Mouse (Mus musculus) hindbrain, embryonic 12.5 days (tissue): ENCODE measurements around the gene Inpp5e. TPM values are rescaled to one million over a fixed set of nuclear protein-coding genes. Genes with fewer than 3 reads are reported as not detected.

Source experiments
- ATAC-seq: fragments of 200-750 bp; cut with Nextera tagmentation; 2 replicates; pipeline ENCODE4 v1.8.0; 2017; ENCODE audit warnings: moderate TSS enrichment; ENCODE audit not compliant: low FRiP score
- H3K27ac ChIP-seq: fragments of 300-500 bp; sonication (generic); 2 replicates; pipeline ENCODE4 v1.5.1; 2016; ENCODE audit warnings: mild to moderate bottlenecking
- H3K27me3 ChIP-seq: fragments of 300-500 bp; sonication (generic); 2 replicates; pipeline ENCODE4 v1.6.1; 2016; ENCODE audit warnings: mild to moderate bottlenecking
- H3K36me3 ChIP-seq: fragments of 300-500 bp; sonication (generic); 2 replicates; pipeline ENCODE4 v1.6.1; 2016; ENCODE audit warnings: mild to moderate bottlenecking
- H3K4me1 ChIP-seq: fragments of 300-500 bp; sonication (generic); 2 replicates; pipeline ENCODE4 v1.6.1; 2016
- H3K4me2 ChIP-seq: fragments of 300-500 bp; sonication (generic); replicated peaks from 2 replicates; pipeline ENCODE4 v1.6.1; 2016; ENCODE audit warnings: mild to moderate bottlenecking
- H3K4me3 ChIP-seq: fragments of 300-500 bp; sonication (generic); 2 replicates; pipeline ENCODE4 v1.5.1; 2016; ENCODE audit warnings: mild to moderate bottlenecking
- H3K9ac ChIP-seq: fragments of 300-500 bp; sonication (generic); 2 replicates; pipeline ENCODE4 v1.6.1; 2016; ENCODE audit warnings: mild to moderate bottlenecking, moderate library complexity
- H3K9me3 ChIP-seq: fragments of 300-500 bp; sonication (generic); replicated peaks from 2 replicates; pipeline ENCODE4 v1.6.1; 2016; ENCODE audit warnings: mild to moderate bottlenecking
- WGBS: fragments of 180-500 bp; shearing (Covaris S2); methylation state at CpG from one replicate; pipeline ENCODE4 v1.1.7; 2016; 5-methylcytosine and 5-hydroxymethylcytosine counted together
- polyA plus RNA-seq: library from polyadenylated mRNA; unstranded; fragments of >200 nt; fragmentation: Nextera tagmentation; extraction: Ambion mirVana; gene quantifications from 2 replicates; pipeline ENCODE4 v1.2.1, GENCODE M21; 2016

Gene Inpp5e
- polyA plus RNA-seq, 1 experiment from 2014 or later = 31.4 TPM

DNA sequence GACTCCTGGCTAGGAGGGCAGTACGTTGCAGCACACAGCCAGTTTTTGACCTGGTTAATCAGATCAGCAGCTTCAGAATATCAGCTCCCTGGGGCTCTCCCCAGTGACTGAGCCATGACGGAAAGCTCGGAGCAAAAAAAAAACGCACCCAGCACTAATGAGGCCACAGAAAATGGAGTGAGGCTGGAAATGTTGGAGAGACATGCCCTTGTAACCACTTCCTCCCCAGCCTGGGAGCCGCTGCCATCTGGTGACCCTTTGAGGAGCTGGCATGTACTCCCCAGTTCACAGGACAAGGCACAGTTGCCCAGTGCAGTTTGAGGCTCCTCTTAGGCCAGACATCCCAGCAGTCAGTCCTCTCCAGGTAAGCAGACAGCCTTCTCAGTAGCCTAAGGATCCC, 1.1 kb upstream of the Inpp5e start:
- Histone ChIP-seq H3K4me1 (peaks cover 34% of the 10 kb centered on the region), H3K36me3 (peaks cover 63% of the 10 kb centered on the region), H3K27me3 (no peaks in the 10 kb centered on the region), H3K9me3 (no peaks in the 10 kb centered on the region), H3K4me3 (no peak overlapping the region), H3K9ac (no peak overlapping the region), H3K27ac (0 out of 2 replicates have a peak overlapping the region, but pooled peaks have one; percentile 40), H3K4me2 (no peak overlapping the region)
- ATAC-seq = no peak
- WGBS = 64% methylated on average over 5 of the region's 5 CpGs

DNA sequence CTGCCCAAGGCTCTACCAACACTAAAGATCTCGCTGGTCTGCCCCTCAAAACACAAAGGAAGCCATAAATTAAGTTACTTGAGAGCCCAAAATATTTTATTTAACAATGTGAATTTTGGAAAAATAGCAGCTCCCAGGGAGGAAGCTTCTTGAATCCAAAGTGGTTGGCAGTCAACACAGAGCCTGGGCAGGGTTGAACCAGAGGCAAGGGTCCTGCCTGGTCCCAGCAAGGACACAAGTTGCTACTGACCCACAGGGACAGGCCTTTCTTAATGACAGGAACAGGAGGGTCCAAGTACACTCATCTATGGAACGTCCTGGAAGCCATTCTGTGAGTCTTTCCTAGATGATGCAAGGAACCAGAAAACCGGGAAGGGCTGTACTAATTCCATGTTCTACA, 359 bp upstream of the Inpp5e start:
- Histone ChIP-seq H3K9me3 (no peaks in the 10 kb centered on the region), H3K27me3 (no peaks in the 10 kb centered on the region), H3K4me1 (peaks cover 40% of the 10 kb centered on the region), H3K27ac (no peak overlapping the region), H3K4me3 (no peak overlapping the region; the same call in 1 of the 2 replicates), H3K36me3 (peaks cover 57% of the 10 kb centered on the region), H3K9ac (no peak overlapping the region; the same call in 1 of the 2 replicates), H3K4me2 (peak overlapping the region; percentile 97; the same call in 1 of the 2 replicates)
- ATAC-seq = peak; percentile 49
- 61% methylated on average over 3 of the region's 3 CpGs for WGBS

DNA sequence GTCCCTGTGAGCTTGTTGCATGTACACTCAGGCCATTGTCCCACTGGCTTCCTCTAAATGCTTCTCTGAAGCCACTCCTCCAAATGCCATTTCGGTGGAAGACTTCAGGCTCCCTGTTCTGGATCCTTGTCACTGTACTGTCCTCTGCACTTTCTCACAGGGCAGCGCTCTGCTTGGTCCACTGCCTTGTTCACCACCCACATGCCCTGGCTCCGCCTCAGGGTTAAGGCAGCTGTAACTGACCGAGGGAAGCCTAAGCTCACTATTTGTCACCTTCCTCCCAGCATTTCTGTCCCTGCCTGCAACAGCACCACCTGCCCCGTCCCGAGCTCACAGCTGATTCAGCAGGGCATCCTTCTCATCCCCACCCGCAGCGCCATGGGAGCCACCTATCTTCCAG, 5.7 kb downstream of the Inpp5e start:
- Histone ChIP-seq H3K27me3 (no peaks in the 10 kb centered on the region), H3K9ac (no peak overlapping the region), H3K36me3 (peaks cover 49% of the 10 kb centered on the region), H3K9me3 (no peaks in the 10 kb centered on the region), H3K27ac (no peak overlapping the region), H3K4me3 (no peak overlapping the region), H3K4me1 (peaks cover 37% of the 10 kb centered on the region), H3K4me2 (no peak overlapping the region)
- 87% methylated on average over 8 of the region's 8 CpGs for WGBS
- no peak for ATAC-seq

DNA sequence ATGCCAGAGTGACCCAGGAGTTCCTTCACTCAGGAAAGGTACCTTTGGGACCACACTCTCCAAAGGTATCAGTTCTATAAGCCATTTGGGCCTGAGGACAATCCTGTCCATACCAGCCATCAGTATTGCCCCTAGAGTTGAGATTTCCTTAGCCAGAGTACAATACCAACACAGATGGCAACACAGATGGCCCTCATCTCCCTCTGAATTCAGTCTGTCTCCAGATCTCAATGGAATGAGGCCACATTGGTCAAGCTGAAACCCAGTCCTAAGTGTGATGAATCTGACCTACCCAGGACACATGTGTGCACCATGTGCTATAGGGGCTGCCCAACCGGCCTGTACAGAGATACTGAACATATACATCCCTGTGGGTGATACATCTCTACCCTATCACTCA, 6.7 kb downstream of the Inpp5e start:
- H3K4me1 ChIP-seq = peaks cover 27% of the 10 kb centered on the region
- WGBS = 77% methylated on average over 1 of the region's 1 CpGs
- H3K36me3 ChIP-seq = peaks cover 58% of the 10 kb centered on the region
- H3K4me2 ChIP-seq = no peak overlapping the region
- H3K4me3 ChIP-seq = no peak overlapping the region
- H3K27ac ChIP-seq = no peak overlapping the region
- no peaks in the 10 kb centered on the region for H3K9me3 ChIP-seq
- no peak overlapping the region for H3K9ac ChIP-seq
- no peaks in the 10 kb centered on the region for H3K27me3 ChIP-seq
- no peak for ATAC-seq

DNA sequence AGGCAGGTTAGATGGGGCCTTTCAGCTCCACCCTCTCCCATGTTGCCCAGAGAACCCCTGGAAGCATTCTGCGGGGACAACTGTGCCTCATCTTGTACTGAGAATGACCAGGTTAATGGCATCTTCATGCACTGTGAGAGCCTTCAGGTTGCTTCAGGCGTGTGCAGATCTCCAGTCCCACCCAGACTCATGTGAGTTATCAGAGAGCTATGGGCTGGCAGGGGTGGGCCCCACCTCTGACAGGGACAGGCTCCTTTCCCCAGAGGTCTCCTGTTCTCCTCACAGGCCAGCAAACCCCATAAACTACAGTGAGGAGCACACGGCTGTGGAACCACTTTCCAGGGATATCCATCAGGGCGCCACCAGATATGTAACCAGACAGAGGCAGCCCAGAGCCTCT, 8.0 kb downstream of the Inpp5e start:
- Histone ChIP-seq H3K4me2 (no peak overlapping the region), H3K9me3 (no peaks in the 10 kb centered on the region), H3K9ac (no peak overlapping the region), H3K27me3 (no peaks in the 10 kb centered on the region), H3K27ac (no peak overlapping the region), H3K4me1 (peaks cover 14% of the 10 kb centered on the region), H3K36me3 (peaks cover 64% of the 10 kb centered on the region), H3K4me3 (no peak overlapping the region)
- ATAC-seq = no peak
- 95% methylated on average over 4 of the region's 4 CpGs for WGBS

DNA sequence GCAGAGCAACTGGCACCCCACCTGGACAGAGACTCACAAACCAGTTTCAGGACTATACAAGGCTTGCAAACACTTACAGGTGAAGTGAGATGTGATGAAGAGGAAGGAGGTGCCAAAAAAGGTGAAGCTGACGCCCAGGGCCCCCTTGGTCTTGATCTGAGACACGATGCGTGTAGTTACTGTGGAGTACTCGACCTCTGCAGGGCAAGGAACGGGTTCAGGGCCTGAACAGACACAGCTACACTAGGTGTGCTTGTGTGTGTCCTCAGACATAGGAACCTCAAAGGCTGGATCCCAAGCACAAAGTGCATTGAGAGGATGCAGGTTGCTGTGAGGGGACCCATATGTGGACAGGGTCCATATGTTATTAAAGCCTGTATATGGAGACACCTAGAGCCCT, 8.7 kb downstream of the Inpp5e start:
- peaks cover 68% of the 10 kb centered on the region for H3K36me3 ChIP-seq
- 0 out of 2 replicates have a peak overlapping the region, but pooled peaks have one; percentile 23 for H3K9ac ChIP-seq
- WGBS = 91% methylated on average over 5 of the region's 5 CpGs
- no peak overlapping the region for H3K4me2 ChIP-seq
- H3K4me1 ChIP-seq = peaks cover 8% of the 10 kb centered on the region
- no peak overlapping the region for H3K4me3 ChIP-seq
- H3K27ac ChIP-seq = no peak overlapping the region
- H3K9me3 ChIP-seq = no peaks in the 10 kb centered on the region
- no peaks in the 10 kb centered on the region for H3K27me3 ChIP-seq
- no peak for ATAC-seq

DNA sequence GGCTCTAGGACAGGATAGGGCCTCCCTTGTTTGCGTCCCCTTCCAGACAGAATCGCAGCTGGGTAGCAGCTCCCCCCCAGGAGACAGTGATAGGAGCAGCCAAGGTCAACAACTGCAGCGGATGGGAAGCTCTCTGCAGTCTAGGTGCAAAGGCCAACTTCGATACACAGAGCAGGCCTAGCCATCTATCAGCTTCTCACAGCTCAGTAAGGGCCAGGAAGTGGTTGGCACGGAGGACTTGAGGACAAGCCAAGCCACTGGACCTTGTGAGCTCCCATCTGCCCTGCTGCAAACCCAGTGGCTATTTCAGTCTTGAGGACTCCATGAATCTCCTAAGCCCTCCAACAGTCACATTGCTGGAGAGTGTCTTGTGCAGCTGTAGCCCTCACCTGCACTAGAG, 9.4 kb downstream of the Inpp5e start:
- 85% methylated on average over 5 of the region's 5 CpGs for WGBS
- no peak for ATAC-seq
- Histone ChIP-seq H3K9me3 (no peaks in the 10 kb centered on the region), H3K4me3 (no peak overlapping the region), H3K36me3 (peaks cover 74% of the 10 kb centered on the region), H3K4me2 (no peak overlapping the region), H3K9ac (0 out of 2 replicates have a peak overlapping the region, but pooled peaks have one; percentile 23), H3K27me3 (no peaks in the 10 kb centered on the region), H3K27ac (no peak overlapping the region), H3K4me1 (peaks cover 1% of the 10 kb centered on the region; the same call in 1 of the 2 replicates)

DNA sequence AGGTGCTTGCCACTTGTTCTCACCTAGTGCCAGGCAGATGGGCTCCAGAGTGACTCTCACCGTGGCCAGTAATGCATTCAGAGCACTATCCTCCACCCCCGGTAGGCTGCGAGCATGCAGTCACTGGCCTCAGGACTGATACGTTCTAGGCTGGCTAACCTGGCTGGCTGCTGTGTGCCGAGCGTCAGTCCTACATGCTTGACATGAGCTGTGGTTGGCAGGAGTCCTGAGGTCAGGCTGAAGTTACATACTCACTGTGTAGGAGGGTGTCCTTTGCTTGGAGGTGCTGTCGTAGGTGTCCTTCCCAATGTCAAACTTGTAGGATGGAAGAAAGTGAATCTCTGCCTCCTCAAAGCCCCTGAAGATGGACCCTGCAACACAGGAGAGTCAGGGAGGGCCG, 10.0 kb downstream of the Inpp5e start:
- Histone ChIP-seq H3K4me2 (no peak overlapping the region), H3K27me3 (no peaks in the 10 kb centered on the region), H3K9me3 (no peaks in the 10 kb centered on the region), H3K4me1 (no peaks in the 10 kb centered on the region), H3K27ac (no peak overlapping the region), H3K36me3 (peaks cover 81% of the 10 kb centered on the region), H3K4me3 (no peak overlapping the region), H3K9ac (no peak overlapping the region)
- no peak for ATAC-seq
- 89% methylated on average over 8 of the region's 8 CpGs for WGBS

DNA sequence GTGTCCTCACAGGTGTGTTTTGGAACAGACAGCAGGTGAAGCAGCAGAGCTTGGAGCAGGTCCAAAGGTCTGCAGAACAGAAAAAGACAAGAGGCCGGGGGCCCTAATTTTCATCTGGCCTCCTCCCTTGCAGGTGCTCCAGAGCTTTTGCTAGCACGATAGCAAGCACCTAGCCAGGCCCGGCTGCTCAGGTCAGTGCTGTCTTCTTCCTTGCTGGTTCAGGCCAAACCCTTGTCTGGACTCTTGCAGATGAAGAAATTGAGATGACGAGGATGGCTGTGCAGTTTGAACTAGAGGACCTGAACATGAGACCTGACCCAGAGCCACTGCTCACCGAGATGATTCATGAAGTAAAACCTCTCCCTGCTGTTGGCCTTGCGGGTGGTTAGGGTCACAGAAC, 17.4 kb downstream of the Inpp5e start:
- no peaks in the 10 kb centered on the region for H3K9me3 ChIP-seq

DNA sequence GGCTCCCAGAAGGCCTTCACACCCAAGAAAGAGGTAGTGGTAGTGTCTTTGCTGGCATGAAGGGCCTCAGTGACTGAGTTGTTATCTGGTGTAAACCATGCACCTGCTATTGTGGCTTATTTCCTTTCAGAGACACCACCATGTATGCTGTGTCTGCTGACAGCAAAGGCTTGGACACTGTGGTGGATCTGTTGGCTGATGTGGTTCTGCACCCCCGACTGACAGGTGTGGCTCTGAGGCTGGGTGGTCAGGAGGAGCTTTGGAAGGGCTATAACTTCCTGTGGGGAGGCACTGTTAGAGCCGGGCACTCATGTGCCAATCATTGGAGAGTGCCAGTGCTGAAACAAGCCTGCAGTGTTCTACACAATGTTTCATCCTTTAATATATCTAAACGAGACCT, 18.0 kb downstream of the Inpp5e start:
- H3K36me3 ChIP-seq = peaks cover 75% of the 10 kb centered on the region
- H3K9ac ChIP-seq = no peak overlapping the region; the same call in 1 of the 2 replicates

More for the DNA sequence above, 17.4 kb downstream of the Inpp5e start:
- peaks cover 22% of the 10 kb centered on the region for H3K4me1 ChIP-seq
- no peak overlapping the region for H3K4me2 ChIP-seq
- H3K27ac ChIP-seq = no peak overlapping the region
- no peaks in the 10 kb centered on the region for H3K27me3 ChIP-seq
- 94% methylated on average over 6 of the region's 6 CpGs for WGBS
- ATAC-seq = no peak
- H3K4me3 ChIP-seq = no peak overlapping the region
- H3K9ac ChIP-seq = no peak overlapping the region
- peaks cover 75% of the 10 kb centered on the region for H3K36me3 ChIP-seq

DNA sequence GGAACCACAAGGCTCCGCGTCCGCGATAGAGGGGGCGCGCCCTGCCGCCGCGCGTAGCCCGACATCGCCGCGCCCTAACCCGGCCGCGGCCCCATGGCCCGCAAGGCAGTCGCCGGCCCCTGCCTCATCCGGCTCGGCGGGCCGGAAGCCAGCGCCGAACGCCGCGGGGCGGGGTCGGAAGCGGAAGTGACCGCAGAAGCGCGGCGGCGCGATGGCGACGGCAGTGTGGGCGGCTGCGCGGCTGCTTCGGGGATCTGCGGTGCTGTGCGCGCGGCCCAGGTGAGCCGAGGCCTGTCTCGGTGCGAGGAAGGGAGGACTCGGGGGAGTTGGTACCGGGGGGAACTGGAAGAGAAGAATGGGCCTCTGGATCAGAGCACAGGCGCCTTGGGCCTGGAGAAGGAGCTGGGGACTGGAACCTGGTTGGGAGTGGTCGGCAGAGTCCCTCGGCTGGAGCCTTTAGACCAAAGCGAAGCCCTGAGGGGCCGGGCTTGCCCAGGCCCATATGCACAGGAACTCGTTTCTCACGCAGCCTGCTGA, 19.8 kb downstream of the Inpp5e start, which contains the start of the genes Entr1 and Pmpca:
Gene Entr1 (minus strand): TSS at position 163 of the 537 bp plus-strand sequence.
Gene Pmpca (plus strand): TSS at position 186 of the 537 bp plus-strand sequence.
- no peaks in the 10 kb centered on the region for H3K27me3 ChIP-seq
- peak within 1 kb of the TSS; percentile 75 for H3K4me3 ChIP-seq
- WGBS = under 1% methylated on average over 57 of the region's 60 CpGs
- H3K9me3 ChIP-seq = no peaks in the 10 kb centered on the region
- H3K4me1 ChIP-seq = peaks cover 22% of the 10 kb centered on the region
- peaks cover 75% of the 10 kb centered on the region for H3K36me3 ChIP-seq
- peak within 1 kb of the TSS; percentile 92 for H3K9ac ChIP-seq
- H3K4me2 ChIP-seq = peak within 1 kb of the TSS; percentile 96
- H3K27ac ChIP-seq = peak within 1 kb of the TSS; percentile 64
- ATAC-seq = peak; percentile 92

More for the DNA sequence above, 18.0 kb downstream of the Inpp5e start:
- Histone ChIP-seq H3K27ac (no peak overlapping the region), H3K4me3 (no peak overlapping the region), H3K4me1 (peaks cover 22% of the 10 kb centered on the region), H3K4me2 (no peak overlapping the region), H3K9me3 (no peaks in the 10 kb centered on the region), H3K27me3 (no peaks in the 10 kb centered on the region)
- 91% methylated on average over 3 of the region's 3 CpGs for WGBS
- ATAC-seq = no peak

DNA sequence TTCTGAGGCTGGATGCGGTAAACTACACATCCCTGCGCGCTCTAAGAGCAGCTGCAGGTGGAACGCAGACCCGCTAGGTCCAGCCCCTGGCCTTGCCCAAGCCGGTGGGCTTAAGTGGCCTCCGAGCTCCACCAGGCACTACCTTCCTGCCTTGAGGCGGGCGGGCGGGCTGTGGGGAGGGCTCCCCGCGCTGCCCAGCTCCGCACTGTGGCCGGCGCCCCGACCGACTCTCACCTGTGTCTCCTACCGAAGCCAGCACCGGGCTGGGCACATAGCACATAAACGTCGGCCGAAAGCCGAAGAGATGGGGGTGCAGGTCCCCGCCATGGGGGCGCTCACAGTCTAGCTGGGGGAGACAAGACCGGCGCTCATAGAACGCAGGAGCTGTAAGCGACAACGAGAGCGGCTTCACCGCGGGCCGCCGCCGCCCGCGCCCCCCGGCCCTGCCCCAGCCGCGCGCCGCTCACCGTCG, 20.3 kb downstream of the Inpp5e start:
- peaks cover 22% of the 10 kb centered on the region for H3K4me1 ChIP-seq
- H3K9me3 ChIP-seq = no peaks in the 10 kb centered on the region
- peak overlapping the region; percentile 92 for H3K9ac ChIP-seq
- H3K27me3 ChIP-seq = no peaks in the 10 kb centered on the region
- under 1% methylated on average over 45 of the region's 45 CpGs for WGBS
- H3K4me2 ChIP-seq = peak overlapping the region; percentile 96
- peak overlapping the region; percentile 75 for H3K4me3 ChIP-seq
- H3K27ac ChIP-seq = peak overlapping the region; percentile 64
- peak; percentile 70 for ATAC-seq
- peaks cover 75% of the 10 kb centered on the region for H3K36me3 ChIP-seq

DNA sequence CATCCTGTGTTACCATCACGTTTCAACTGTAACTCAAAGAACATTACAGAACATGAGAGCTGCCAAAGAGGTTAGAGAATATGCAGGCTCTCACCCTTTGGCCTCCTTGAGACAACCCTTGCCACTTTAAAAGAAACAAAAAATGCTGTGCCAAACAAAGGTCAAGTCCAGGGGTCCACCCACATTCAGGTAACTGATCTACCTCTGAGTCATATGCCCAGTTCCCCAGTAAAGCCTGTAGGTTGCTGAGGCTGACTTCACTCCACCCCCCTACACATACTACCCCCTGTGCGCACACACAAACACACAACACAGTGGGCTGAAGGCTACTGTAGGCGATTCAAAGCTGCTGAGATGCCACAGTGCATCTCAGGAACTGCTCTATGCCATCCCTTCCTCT, 21.3 kb downstream of the Inpp5e start:
- no peak for ATAC-seq
- Histone ChIP-seq H3K27me3 (no peaks in the 10 kb centered on the region), H3K9ac (no peak overlapping the region), H3K27ac (no peak overlapping the region), H3K4me3 (peak overlapping the region; percentile 75), H3K36me3 (peaks cover 75% of the 10 kb centered on the region), H3K4me1 (peaks cover 22% of the 10 kb centered on the region), H3K9me3 (no peaks in the 10 kb centered on the region), H3K4me2 (peak overlapping the region; percentile 96; the same call in 1 of the 2 replicates)
- 95% methylated on average over 3 of the region's 3 CpGs for WGBS
